Mouse (Mus musculus) hindbrain, postnatal 0 days (tissue): ENCODE data around the gene Tns3. TPM values are rescaled to one million over a fixed set of nuclear protein-coding genes. Genes with fewer than 3 reads are reported as not detected.

Source experiments
- ATAC-seq: fragments of 200-750 bp; cut with Nextera tagmentation; 2 replicates; pipeline ENCODE4 v1.8.0; 2017; ENCODE audit warnings: mild to moderate bottlenecking, moderate TSS enrichment, moderate library complexity
- DNase-seq: peaks from one replicate; pipeline ENCODE4 v3.0.0-alpha.2; 2015; ENCODE audit warnings: low spot score
- H3K27ac ChIP-seq: fragments of 300-500 bp; sonication (generic); 2 replicates; pipeline ENCODE4 v1.5.1; 2014; ENCODE audit warnings: mild to moderate bottlenecking
- H3K27me3 ChIP-seq: fragments of 300-500 bp; sonication (generic); 2 replicates; pipeline ENCODE4 v1.6.1; 2014; ENCODE audit warnings: low read length, mixed read lengths; ENCODE audit not compliant: insufficient read depth
- H3K36me3 ChIP-seq: fragments of 300-500 bp; sonication (generic); 2 replicates; pipeline ENCODE4 v1.6.1; 2014; ENCODE audit warnings: low read length, mixed read lengths; ENCODE audit not compliant: insufficient read depth
- H3K4me1 ChIP-seq: fragments of 300-500 bp; sonication (generic); 2 replicates; pipeline ENCODE4 v1.6.1; 2014; ENCODE audit warnings: antibody characterized with exemption, low read length, mixed read lengths; ENCODE audit not compliant: insufficient read depth
- H3K4me2 ChIP-seq: fragments of 300-500 bp; sonication (generic); 2 replicates; pipeline ENCODE4 v1.6.1; 2014; ENCODE audit warnings: low read depth, mild to moderate bottlenecking, low read length, moderate library complexity, mixed read lengths
- H3K4me3 ChIP-seq: fragments of 300-500 bp; sonication (generic); 2 replicates; pipeline ENCODE4 v1.5.1; 2014; ENCODE audit warnings: low read length
- H3K9ac ChIP-seq: fragments of 300-500 bp; sonication (generic); replicated peaks from 2 replicates; pipeline ENCODE4 v1.6.1; 2014; ENCODE audit warnings: mild to moderate bottlenecking, low read length, moderate library complexity, mixed read lengths
- H3K9me3 ChIP-seq: fragments of 300-500 bp; sonication (generic); 2 replicates; pipeline ENCODE4 v1.6.1; 2016; ENCODE audit warnings: low read length, mixed read lengths
- CTCF ChIP-seq: IDR thresholded peaks from 2 replicates; pipeline ENCODE4 v1.5.1; 2016; ENCODE audit warnings: antibody characterized with exemption, control low read depth, low read depth
- WGBS: fragments of 180-500 bp; shearing (Covaris S2); extraction: QIAGEN DNeasy Blood & Tissue Kit; methylation state at CpG from one replicate; pipeline ENCODE4 v1.1.7; 2014; 5-methylcytosine and 5-hydroxymethylcytosine counted together
- polyA plus RNA-seq: library from polyadenylated mRNA; unstranded; fragments of >200 nt; fragmentation: Nextera tagmentation; extraction: Ambion mirVana; gene quantifications from 2 replicates; pipeline ENCODE4 v1.2.1, GENCODE M21; 2015
- total RNA-seq: library from RNA; depleted of rRNA; stranded (reverse); fragments of >200 nt; gene quantifications from 2 replicates; pipeline ENCODE4 v1.2.3, GENCODE M21; 2014

Gene Tns3
- total and polyA plus RNA-seq, 2 experiments from 2014 or later: 8.2 to 63.6 TPM

DNA sequence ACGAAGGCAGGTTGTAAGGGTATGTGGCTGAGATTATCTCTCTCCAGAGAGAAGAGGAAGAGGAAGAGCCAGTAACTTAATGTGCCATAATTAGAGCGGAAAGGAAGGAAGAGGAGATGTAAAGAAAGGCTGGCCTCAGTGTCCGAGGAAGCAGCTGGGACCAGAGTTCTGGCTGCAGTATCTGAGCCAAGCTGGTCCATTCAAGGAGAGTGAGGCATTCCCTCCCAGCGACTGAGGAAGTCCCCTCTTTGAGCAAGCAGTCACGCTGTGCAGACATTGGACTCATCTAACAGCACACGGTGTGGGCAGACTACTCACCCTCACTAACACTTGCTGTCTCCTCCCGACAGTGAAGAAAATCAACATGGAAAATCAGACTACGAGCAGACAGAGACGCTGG lies 4.5 kb downstream of the Tns3 start:
- no peaks in the 10 kb centered on the region for H3K27me3 ChIP-seq
- DNase-seq (peak; percentile 31), ATAC-seq (no peak)
- H3K36me3 ChIP-seq: no peaks in the 10 kb centered on the region
- H3K9me3 ChIP-seq: no peaks in the 10 kb centered on the region
- H3K9ac ChIP-seq: no peak overlapping the region
- H3K4me1 ChIP-seq: peaks cover 16% of the 10 kb centered on the region; the same call in 1 of the 2 replicates
- no peak overlapping the region for H3K4me2 ChIP-seq
- TF ChIP-seq CTCF: no peak
- WGBS: 40% methylated on average over 9 of the region's 9 CpGs
- no peak overlapping the region for H3K27ac ChIP-seq
- H3K4me3 ChIP-seq: no peak overlapping the region

DNA sequence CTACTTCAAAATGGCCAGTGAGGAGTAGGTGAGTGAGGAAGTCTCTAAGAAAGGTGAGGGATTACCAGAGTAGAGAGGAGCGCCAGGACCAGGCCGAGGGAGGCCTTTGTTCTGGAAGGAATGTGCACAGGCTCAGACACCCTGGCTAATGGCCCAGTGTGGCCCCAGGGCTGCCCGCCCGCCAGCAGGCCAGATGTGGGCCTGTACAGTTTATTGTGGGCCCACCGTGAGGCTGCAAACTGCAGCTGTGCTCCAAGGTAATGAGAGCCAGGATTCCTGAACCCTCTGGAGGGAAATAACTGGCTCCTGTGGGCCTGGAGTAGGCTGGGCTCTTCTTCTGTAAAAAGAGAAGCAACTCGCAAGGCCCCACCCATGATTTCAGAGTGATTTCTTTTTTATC lies 5.3 kb downstream of the Tns3 start:
- peak overlapping the region; percentile 54; the same call in 1 of the 2 replicates for H3K27ac ChIP-seq
- peaks cover 17% of the 10 kb centered on the region; the same call in 1 of the 2 replicates for H3K4me1 ChIP-seq
- ATAC-seq: no peak
- no peak for TF ChIP-seq CTCF
- no peaks in the 10 kb centered on the region for H3K9me3 ChIP-seq
- H3K36me3 ChIP-seq: no peaks in the 10 kb centered on the region
- DNase-seq: no peak
- no peaks in the 10 kb centered on the region for H3K27me3 ChIP-seq
- no peak overlapping the region for H3K4me3 ChIP-seq
- H3K4me2 ChIP-seq: no peak overlapping the region
- 61% methylated on average over 6 of the region's 6 CpGs for WGBS
- H3K9ac ChIP-seq: no peak overlapping the region

DNA sequence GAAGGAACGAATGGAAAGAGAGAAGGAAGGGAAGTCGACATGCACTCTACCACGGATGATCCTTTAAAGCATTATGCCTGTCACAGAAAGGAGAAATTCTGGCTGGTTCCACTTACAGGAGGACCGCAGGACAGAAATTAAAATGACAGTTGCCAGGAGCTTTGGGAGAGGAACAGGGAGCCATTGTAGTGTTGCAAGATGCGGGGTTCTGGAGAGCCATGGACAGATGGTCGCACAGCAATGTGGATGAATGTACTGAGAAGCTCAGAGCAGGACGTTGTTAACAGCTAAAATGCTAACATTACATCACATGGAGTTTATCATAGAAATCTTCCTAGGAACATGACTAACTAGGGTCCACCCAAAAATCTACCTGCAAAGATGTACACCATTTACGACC lies 6.8 kb downstream of the Tns3 start:
- DNase-seq (no peak), ATAC-seq (no peak)
- Histone ChIP-seq H3K36me3 (no peaks in the 10 kb centered on the region), H3K4me1 (peaks cover 20% of the 10 kb centered on the region; the same call in 1 of the 2 replicates), H3K27ac (no peak overlapping the region), H3K4me3 (no peak overlapping the region), H3K4me2 (no peak overlapping the region), H3K27me3 (no peaks in the 10 kb centered on the region), H3K9me3 (no peaks in the 10 kb centered on the region), H3K9ac (no peak overlapping the region)
- WGBS: 75% methylated on average over 8 of the region's 8 CpGs
- TF ChIP-seq CTCF: no peak

DNA sequence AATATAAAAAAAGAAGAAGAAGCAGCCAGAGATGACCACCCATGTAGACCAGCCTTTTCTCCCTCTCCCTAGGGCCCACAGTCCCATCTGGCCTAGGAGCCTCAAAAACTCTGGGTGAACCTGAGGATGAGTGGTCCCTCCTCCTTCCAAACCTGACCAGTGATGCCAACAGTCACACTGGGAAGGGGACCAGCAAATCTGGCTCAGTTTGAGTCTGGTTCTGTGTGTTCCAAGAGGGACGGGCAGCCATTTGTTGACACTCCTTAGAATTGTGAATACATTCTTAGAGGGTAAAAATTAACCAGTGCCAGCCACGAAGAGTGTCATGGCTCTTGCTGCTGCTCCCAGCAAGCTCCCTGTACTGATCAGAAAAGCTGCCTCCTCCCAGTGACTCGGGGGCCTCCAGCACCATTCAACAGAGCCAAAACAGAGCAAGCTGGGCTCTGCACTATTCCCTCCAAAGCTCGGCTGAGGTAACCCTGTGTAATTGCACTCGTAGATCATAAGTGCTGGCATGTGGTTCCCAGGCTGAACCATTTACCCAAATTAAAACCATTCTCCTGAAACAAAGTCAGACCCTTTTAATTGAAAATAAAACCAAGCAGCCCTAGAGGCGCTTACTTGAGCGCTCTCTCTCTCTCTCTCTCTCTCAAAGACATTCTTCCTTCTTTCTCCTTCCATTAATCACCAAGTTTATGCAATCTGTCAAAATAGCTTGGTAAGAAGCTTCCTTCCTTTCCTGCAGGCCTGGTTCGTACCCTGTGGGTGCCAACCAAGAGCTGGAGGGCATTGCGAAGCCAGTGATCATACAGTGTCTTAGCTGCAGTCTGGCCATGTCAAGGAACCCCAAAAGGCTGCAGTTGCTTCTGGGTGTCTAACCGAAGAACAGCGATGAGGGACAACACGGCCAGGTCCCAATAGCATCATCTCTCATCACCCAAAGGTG lies 7.6 kb downstream of the Tns3 start:
- 59% methylated on average over 12 of the region's 12 CpGs for WGBS
- Histone ChIP-seq H3K36me3 (no peaks in the 10 kb centered on the region), H3K9ac (no peak overlapping the region), H3K4me3 (no peak overlapping the region), H3K27ac (no peak overlapping the region), H3K27me3 (no peaks in the 10 kb centered on the region), H3K9me3 (no peaks in the 10 kb centered on the region), H3K4me1 (peaks cover 20% of the 10 kb centered on the region; the same call in 1 of the 2 replicates), H3K4me2 (no peak overlapping the region)
- ATAC-seq: 0 out of 2 replicates have a peak, but pooled peaks have one; percentile 31
- no peak for TF ChIP-seq CTCF
- DNase-seq: peak; percentile 42

DNA sequence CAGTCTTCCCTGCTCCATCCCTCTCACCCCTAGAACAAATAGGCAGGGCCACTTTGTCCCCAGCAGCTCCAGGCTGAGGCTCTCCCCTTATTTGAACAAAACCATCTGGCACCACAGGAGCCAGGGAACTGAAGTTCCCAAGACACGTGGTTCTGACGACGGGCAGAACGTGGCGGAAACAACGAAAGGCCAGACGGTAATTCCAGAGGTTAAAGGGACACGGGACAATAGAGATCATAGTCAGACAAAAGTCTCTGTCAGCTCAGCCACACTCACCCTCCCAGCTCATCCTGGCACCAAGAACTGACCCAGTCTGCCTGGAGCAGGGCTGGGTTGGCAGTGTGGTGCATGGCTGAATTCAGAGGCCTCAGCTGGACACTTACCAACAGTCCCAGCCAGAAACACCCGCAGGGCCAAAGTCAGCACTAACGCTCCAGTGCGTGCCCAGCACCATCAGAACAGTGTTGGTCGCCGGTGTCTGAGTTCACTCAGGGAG lies 10.5 kb downstream of the Tns3 start:
- DNase-seq: peak; percentile 76
- no peak overlapping the region for H3K9ac ChIP-seq
- no peaks in the 10 kb centered on the region for H3K36me3 ChIP-seq
- no peak overlapping the region for H3K4me2 ChIP-seq
- 25% methylated on average over 13 of the region's 13 CpGs for WGBS
- peaks cover 19% of the 10 kb centered on the region; the same call in 1 of the 2 replicates for H3K4me1 ChIP-seq
- no peak overlapping the region for H3K4me3 ChIP-seq
- TF ChIP-seq CTCF: no peak
- ATAC-seq: peak; percentile 81
- no peaks in the 10 kb centered on the region for H3K27me3 ChIP-seq
- 0 out of 2 replicates have a peak overlapping the region, but pooled peaks have one; percentile 45 for H3K27ac ChIP-seq
- no peaks in the 10 kb centered on the region for H3K9me3 ChIP-seq

DNA sequence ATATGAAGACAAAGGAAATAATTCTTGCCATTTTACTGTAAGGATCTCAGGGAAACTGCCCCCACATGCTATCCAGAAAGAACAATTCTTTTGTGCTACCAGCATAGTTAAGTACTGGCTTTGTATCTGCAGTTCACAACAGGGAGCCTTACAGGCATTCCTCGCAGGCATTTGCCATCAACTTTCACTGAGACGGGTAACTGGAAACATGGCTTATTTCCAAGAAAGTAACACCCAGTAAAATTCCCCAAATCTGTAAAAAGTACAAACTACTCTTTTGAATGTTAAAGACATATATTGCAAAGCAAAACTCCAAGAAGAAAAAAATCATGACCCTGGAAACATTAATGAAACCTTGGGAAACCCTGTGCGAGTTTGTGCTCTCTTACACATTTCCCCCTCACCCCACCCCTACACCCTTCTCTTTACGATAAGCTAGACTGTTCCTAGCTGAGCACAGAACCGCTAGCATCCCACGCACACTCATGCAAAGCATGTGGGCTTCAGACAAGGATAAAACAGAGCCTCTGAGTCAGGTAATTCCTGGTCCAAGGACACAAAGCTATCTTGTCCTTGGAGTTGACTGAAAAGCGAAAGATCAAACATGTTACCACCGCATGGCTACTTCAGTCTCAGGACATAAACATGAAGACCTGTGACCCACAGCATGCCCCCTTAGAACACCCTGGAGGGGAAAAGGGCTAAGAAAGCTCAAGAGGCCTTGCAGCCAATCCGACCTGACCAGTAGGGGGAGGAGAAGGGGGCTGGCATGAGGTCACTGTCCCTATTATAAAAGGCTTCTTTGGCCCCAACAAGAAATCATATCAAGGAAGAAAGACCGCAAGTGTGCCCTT lies 11.3 kb downstream of the Tns3 start:
- Histone ChIP-seq H3K9ac (no peak overlapping the region), H3K4me2 (no peak overlapping the region), H3K36me3 (no peaks in the 10 kb centered on the region), H3K27ac (0 out of 2 replicates have a peak overlapping the region, but pooled peaks have one; percentile 45), H3K27me3 (no peaks in the 10 kb centered on the region), H3K4me3 (no peak overlapping the region), H3K9me3 (no peaks in the 10 kb centered on the region), H3K4me1 (peaks cover 19% of the 10 kb centered on the region; the same call in 1 of the 2 replicates)
- WGBS: 44% methylated on average over 10 of the region's 10 CpGs
- peak; percentile 30; the same call in 1 of the 2 replicates for TF ChIP-seq CTCF
- no peak for DNase-seq
- ATAC-seq: no peak
